Mouse (Mus musculus) MEL (cell line): ENCODE data around the gene Dgat2.

ENCODE experiments used
- CHD2 ChIP-seq: IDR thresholded peaks from 2 replicates; pipeline ENCODE4 v1.6.1; 2011; ENCODE audit warnings: low read length, improper control_type of control experiment
- CTCF ChIP-seq, 3 experiments: IDR thresholded peaks in 2 of 3; conservative IDR thresholded peaks in 1 of 3; 2 replicates each; pipeline ENCODE4 v1.5.1; 2011 to 2012; ENCODE audit warnings: low read length in 3 of 3, low read depth in 2 of 3, mild to moderate bottlenecking in 2 of 3, improper control_type of control experiment in 1 of 3, inconsistent platforms in 1 of 3, mixed read lengths in 1 of 3, moderate library complexity in 1 of 3; ENCODE audit not compliant: control insufficient read depth in 1 of 3, insufficient read depth in 1 of 3, poor library complexity in 1 of 3, severe bottlenecking in 1 of 3
- EP300 ChIP-seq, 2 experiments: IDR thresholded peaks; 2 replicates each; pipeline ENCODE4 v1.6.1; 2011; ENCODE audit warnings: improper control_type of control experiment in 2 of 2, low read length in 2 of 2, low read depth in 1 of 2, mild to moderate bottlenecking in 1 of 2
- ETS1 ChIP-seq: IDR thresholded peaks from 2 replicates; pipeline ENCODE4 v1.6.1; 2012; ENCODE audit warnings: low read depth, mild to moderate bottlenecking, inconsistent platforms, low read length, improper control_type of control experiment, moderate library complexity
- POLR2A ChIP-seq, 2 experiments: IDR thresholded peaks; 2 replicates each; pipeline ENCODE4 v1.6.1; 2011 to 2012; ENCODE audit warnings: low read length in 2 of 2, mild to moderate bottlenecking in 2 of 2, control low read depth in 1 of 2, improper control_type of control experiment in 1 of 2, low read depth in 1 of 2, moderate library complexity in 1 of 2; ENCODE audit not compliant: control insufficient read depth in 1 of 2, insufficient read depth in 1 of 2, poor library complexity in 1 of 2
- RCOR1 ChIP-seq: IDR thresholded peaks from 2 replicates; pipeline ENCODE4 v1.6.1; 2012; ENCODE audit warnings: low read depth, mild to moderate bottlenecking, inconsistent platforms, low read length, improper control_type of control experiment

- TF ChIP-seq EP300 (IDR thresholded peaks at IDR 0.05; ENCODE audit: low read depth in 1 of 2, low read length in 2 of 2) (no peak), RCOR1 (no peak), ETS1 (no peak), CTCF (IDR thresholded peaks at IDR 0.05 in 2 of 3, conservative IDR thresholded peaks at IDR 0.05 in 1 of 3; ENCODE audit: control insufficient read depth in 1 of 3, insufficient read depth in 1 of 3, low read depth in 2 of 3, low read length in 3 of 3, poor library complexity in 1 of 3, severe bottlenecking in 1 of 3) (no peak), POLR2A (IDR thresholded peaks at IDR 0.05; ENCODE audit: control insufficient read depth in 1 of 2, insufficient read depth in 1 of 2, low read depth in 1 of 2, low read length in 2 of 2, poor library complexity in 1 of 2) (no peak), CHD2 (no peak)
Measured at GRCm38 (mm10) chr7:99217338-99218074, 35.0 kb upstream of the Dgat2 start.
